Comparison of ENCODE assay signal across 13 mouse cellular contexts in the genomic region with DNA sequence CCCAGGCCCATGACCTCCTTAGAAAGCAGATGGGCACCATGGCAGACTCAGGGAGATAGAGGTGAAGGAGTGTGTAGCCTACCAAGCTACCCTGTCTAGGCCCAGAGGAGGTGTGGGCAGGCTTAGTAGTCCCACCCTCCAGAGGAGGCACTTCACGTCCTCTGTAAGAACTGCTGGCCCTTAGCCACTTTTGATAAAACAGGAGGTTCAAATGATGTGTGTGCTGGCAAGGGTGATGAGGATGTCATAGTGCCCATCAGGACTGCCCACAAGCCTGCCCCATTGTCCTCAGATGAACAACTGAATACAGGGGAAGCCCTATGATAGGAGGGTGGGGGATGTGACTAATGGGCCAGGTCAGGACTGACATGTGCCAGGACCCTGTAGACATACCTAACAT. TPM values are rescaled to one million over a fixed set of nuclear protein-coding genes. Genes with fewer than 3 reads are reported as not detected.
DNase-seq lines count a peak whose midpoint lies in the region; ATAC-seq and TF ChIP-seq lines count a peak whose summit lies in the region.
"Had no signal": no experiment of that assay in that cellular context is flagged by ENCODE, and none has a peak within 500 bp of the region (broad histone marks: within the 10 kb centered on the region; RNA-seq: fewer than 3 reads in every experiment).

No protein-coding gene starts in this region.

- H3K4me2 ChIP-seq in forebrain, embryonic 15.5 days (replicated peaks): no peak overlapping the region
- H3K4me2 ChIP-seq in forebrain, embryonic 13.5 days: no peak overlapping the region
- no peak overlapping the region for H3K4me2 ChIP-seq in heart, embryonic 15.5 days
- H3K4me2 ChIP-seq: hindbrain, embryonic 15.5 days; midbrain, embryonic 12.5 days had no signal

- H3K4me3 ChIP-seq in forebrain, embryonic 15.5 days: no peak overlapping the region
- no peak overlapping the region for H3K4me3 ChIP-seq in forebrain, embryonic 13.5 days
- H3K4me3 ChIP-seq in left cerebral cortex, adult 2 months: no peak overlapping the region
- H3K4me3 ChIP-seq in heart, embryonic 15.5 days: no peak overlapping the region
- H3K4me3 ChIP-seq: hindbrain, embryonic 15.5 days; midbrain, embryonic 12.5 days had no signal

- intact Hi-C loops in left cerebral cortex, adult 2 months (cut with DNase I): no loop called here
- intact Hi-C loops in left cerebral cortex, postnatal 36 days (cut with DNase I): no loop called here

- no peaks in the 10 kb centered on the region for H3K36me3 ChIP-seq in forebrain, embryonic 15.5 days
- H3K36me3 ChIP-seq in forebrain, embryonic 13.5 days (ENCODE audit: poor library complexity, severe bottlenecking): no peaks in the 10 kb centered on the region
- H3K36me3 ChIP-seq in heart, embryonic 15.5 days: no peaks in the 10 kb centered on the region
- H3K36me3 ChIP-seq: hindbrain, embryonic 15.5 days; midbrain, embryonic 12.5 days had no signal

- 0 out of 2 replicates have a peak overlapping the region, but pooled peaks have one; percentile 1 for H3K9ac ChIP-seq in forebrain, embryonic 15.5 days (replicated peaks)
- no peak overlapping the region for H3K9ac ChIP-seq in forebrain, embryonic 13.5 days
- no peak overlapping the region for H3K9ac ChIP-seq in heart, embryonic 15.5 days
- H3K9ac ChIP-seq: hindbrain, embryonic 15.5 days; midbrain, embryonic 12.5 days had no signal

- H3K27me3 ChIP-seq in forebrain, embryonic 15.5 days: no peaks in the 10 kb centered on the region
- H3K27me3 ChIP-seq in forebrain, embryonic 13.5 days: no peaks in the 10 kb centered on the region
- no peaks in the 10 kb centered on the region for H3K27me3 ChIP-seq in heart, embryonic 15.5 days
- H3K27me3 ChIP-seq: hindbrain, embryonic 15.5 days; midbrain, embryonic 12.5 days had no signal

- no peak for DNase-seq in left cerebral cortex, adult 2 months (ENCODE audit: extremely low spot score in 1 of 2, low spot score in 2 of 2)
- DNase-seq in left cerebral cortex, postnatal 36 days (ENCODE audit: low spot score in 2 of 2): no peak
- peak; percentile 64 for DNase-seq in lung, postnatal 25 days (ENCODE audit: low spot score)
- DNase-seq in Muller cell, postnatal 12 days (ENCODE audit: inconsistent ontology term): no peak
- DNase-seq: B cell, adult 2 months; cerebellum, postnatal 36 days; kidney, postnatal 14 days had no signal

- H3K27ac ChIP-seq in forebrain, embryonic 15.5 days (replicated peaks): no peak overlapping the region
- H3K27ac ChIP-seq in forebrain, embryonic 13.5 days: no peak overlapping the region
- H3K27ac ChIP-seq in left cerebral cortex, adult 2 months: peak overlapping the region; percentile 65
- H3K27ac ChIP-seq in heart, embryonic 15.5 days: peak overlapping the region; percentile 73
- H3K27ac ChIP-seq: midbrain, embryonic 12.5 days had no signal

- H3K9me3 ChIP-seq in forebrain, embryonic 15.5 days: no peaks in the 10 kb centered on the region
- no peaks in the 10 kb centered on the region for H3K9me3 ChIP-seq in forebrain, embryonic 13.5 days (replicated peaks)
- no peaks in the 10 kb centered on the region for H3K9me3 ChIP-seq in heart, embryonic 15.5 days (replicated peaks)
- H3K9me3 ChIP-seq: hindbrain, embryonic 15.5 days; midbrain, embryonic 12.5 days had no signal

- no peak for TF ChIP-seq CTCF in left cerebral cortex, adult 2 months (IDR thresholded peaks at IDR 0.05)

- peaks cover 16% of the 10 kb centered on the region for H3K4me1 ChIP-seq in forebrain, embryonic 15.5 days
- peaks cover 17% of the 10 kb centered on the region for H3K4me1 ChIP-seq in forebrain, embryonic 13.5 days
- H3K4me1 ChIP-seq in heart, embryonic 15.5 days (replicated peaks): peaks cover 53% of the 10 kb centered on the region

- WGBS in forebrain, embryonic 15.5 days: 33% methylated on average over 1 of the region's 1 CpGs
- WGBS in forebrain, embryonic 13.5 days: 39% methylated on average over 1 of the region's 1 CpGs
- WGBS in heart, embryonic 15.5 days: 19% methylated on average over 1 of the region's 1 CpGs

- no peak for ATAC-seq in forebrain, embryonic 15.5 days (replicated peaks)
- ATAC-seq in forebrain, embryonic 13.5 days: no peak
- ATAC-seq in heart, embryonic 15.5 days (replicated peaks; ENCODE audit: insufficient number of reproducible peaks, insufficient read depth, low FRiP score, low read depth): peak; percentile 39; the same call in 1 of the 2 replicates
- ATAC-seq in inflammation-experienced regulatory T-cells, adult 6 months: no peak

RNA-seq across cellular contexts. Expression of gene Ell, which starts 13.6 kb away (rescaled TPM):
- 17.4 and 19.2 TPM in 2 replicates for polyA plus RNA-seq in forebrain, embryonic 15.5 days (2015; fragmentation: Nextera tagmentation; extraction: Ambion mirVana)
- polyA plus RNA-seq in forebrain, embryonic 13.5 days (2015; fragmentation: Nextera tagmentation; extraction: Ambion mirVana): 16.5 and 16.6 TPM in 2 replicates
- 10 to 100 TPM; 18.6 to 20.8 TPM for total RNA-seq in left cerebral cortex, adult 2 months (2021)
- total RNA-seq in left cerebral cortex, postnatal 36 days (2021): 10 to 100 TPM; 19.1 to 20.7 TPM
- 10.8 and 15.0 TPM in 2 replicates for polyA plus RNA-seq in heart, embryonic 15.5 days (2015; fragmentation: Nextera tagmentation; extraction: Ambion mirVana)
- 10 to 100 TPM; 30.5 to 37.0 (median 35.6) TPM for polyA plus RNA-seq in inflammation-experienced regulatory T-cells, adult 6 months (2017; shearing (Covaris generic))

RNA-seq across cellular contexts. Expression of gene Kxd1, which starts 25.1 kb away (rescaled TPM):
- 49.8 and 50.2 TPM in 2 replicates for polyA plus RNA-seq in forebrain, embryonic 15.5 days (2015; fragmentation: Nextera tagmentation; extraction: Ambion mirVana)
- 52.5 and 53.6 TPM in 2 replicates for polyA plus RNA-seq in forebrain, embryonic 13.5 days (2015; fragmentation: Nextera tagmentation; extraction: Ambion mirVana)
- 10 to 100 TPM; 39.8 to 44.4 TPM for total RNA-seq in left cerebral cortex, adult 2 months (2021)
- total RNA-seq in left cerebral cortex, postnatal 36 days (2021): 10 to 100 TPM; 45.0 to 49.7 TPM
- polyA plus RNA-seq in heart, embryonic 15.5 days (2015; fragmentation: Nextera tagmentation; extraction: Ambion mirVana): 64.5 and 68.8 TPM in 2 replicates
- 100 to 1,000 TPM; 138 to 187 (median 180) TPM for polyA plus RNA-seq in inflammation-experienced regulatory T-cells, adult 6 months (2017; shearing (Covaris generic))

RNA-seq across cellular contexts. Expression of gene Fkbp8, which starts 25.3 kb away (rescaled TPM):
- polyA plus RNA-seq in forebrain, embryonic 15.5 days (2015; fragmentation: Nextera tagmentation; extraction: Ambion mirVana): 433 and 440 TPM in 2 replicates
- polyA plus RNA-seq in forebrain, embryonic 13.5 days (2015; fragmentation: Nextera tagmentation; extraction: Ambion mirVana): 357 and 385 TPM in 2 replicates
- total RNA-seq in left cerebral cortex, adult 2 months (2021): 100 to 1,000 TPM; 392 to 410 TPM
- total RNA-seq in left cerebral cortex, postnatal 36 days (2021): 100 to 1,000 TPM; 403 to 432 TPM
- 203 and 274 TPM in 2 replicates for polyA plus RNA-seq in heart, embryonic 15.5 days (2015; fragmentation: Nextera tagmentation; extraction: Ambion mirVana)
- polyA plus RNA-seq in inflammation-experienced regulatory T-cells, adult 6 months (2017; shearing (Covaris generic)): 100 to 1,000 TPM; 133 to 156 (median 138) TPM

RNA-seq across cellular contexts. Expression of gene Isyna1, which starts 41.3 kb away (rescaled TPM):
- polyA plus RNA-seq in forebrain, embryonic 15.5 days (2015; fragmentation: Nextera tagmentation; extraction: Ambion mirVana): 116 TPM in 2 replicates
- 87.1 and 105 TPM in 2 replicates for polyA plus RNA-seq in forebrain, embryonic 13.5 days (2015; fragmentation: Nextera tagmentation; extraction: Ambion mirVana)
- total RNA-seq in left cerebral cortex, adult 2 months (2021): 10 to 100 TPM; 52.9 to 55.3 TPM
- total RNA-seq in left cerebral cortex, postnatal 36 days (2021): 10 to 100 TPM; 47.5 to 53.0 TPM
- 92.9 and 121 TPM in 2 replicates for polyA plus RNA-seq in heart, embryonic 15.5 days (2015; fragmentation: Nextera tagmentation; extraction: Ambion mirVana)
- polyA plus RNA-seq in inflammation-experienced regulatory T-cells, adult 6 months (2017; shearing (Covaris generic)): 10 to 100 TPM; 27.6 to 32.6 (median 31.7) TPM

RNA-seq across cellular contexts. Expression of gene Uba52, which starts 42.2 kb away (rescaled TPM):
- polyA plus RNA-seq in forebrain, embryonic 15.5 days (2015; fragmentation: Nextera tagmentation; extraction: Ambion mirVana): 724 and 839 TPM in 2 replicates
- polyA plus RNA-seq in forebrain, embryonic 13.5 days (2015; fragmentation: Nextera tagmentation; extraction: Ambion mirVana): 812 and 920 TPM in 2 replicates
- 100 to 1,000 TPM; 788 to 861 TPM for total RNA-seq in left cerebral cortex, adult 2 months (2021)
- 100 to 1,000 TPM; 828 to 997 TPM for total RNA-seq in left cerebral cortex, postnatal 36 days (2021)
- polyA plus RNA-seq in heart, embryonic 15.5 days (2015; fragmentation: Nextera tagmentation; extraction: Ambion mirVana): 684 and 768 TPM in 2 replicates
- polyA plus RNA-seq in inflammation-experienced regulatory T-cells, adult 6 months (2017; shearing (Covaris generic)): 1,000 to 10,000 TPM; 2,608 to 4,221 (median 3,776) TPM

Comparison
In these comparisons a context has a peak if more than half of its experiments do, and no peak if none do; other contexts are left out.
1. H3K27ac ChIP-seq: peak in left cerebral cortex, adult 2 months (single experiment) and heart, embryonic 15.5 days (single experiment); none in forebrain, embryonic 15.5 days (single experiment) and forebrain, embryonic 13.5 days (single experiment).